Mouse (Mus musculus): ENCODE results near the gene Cenps.
A peak's percentile ranks its signal among the peaks of the same experiment; 100 is the strongest.

The Cenps gene

DNA sequence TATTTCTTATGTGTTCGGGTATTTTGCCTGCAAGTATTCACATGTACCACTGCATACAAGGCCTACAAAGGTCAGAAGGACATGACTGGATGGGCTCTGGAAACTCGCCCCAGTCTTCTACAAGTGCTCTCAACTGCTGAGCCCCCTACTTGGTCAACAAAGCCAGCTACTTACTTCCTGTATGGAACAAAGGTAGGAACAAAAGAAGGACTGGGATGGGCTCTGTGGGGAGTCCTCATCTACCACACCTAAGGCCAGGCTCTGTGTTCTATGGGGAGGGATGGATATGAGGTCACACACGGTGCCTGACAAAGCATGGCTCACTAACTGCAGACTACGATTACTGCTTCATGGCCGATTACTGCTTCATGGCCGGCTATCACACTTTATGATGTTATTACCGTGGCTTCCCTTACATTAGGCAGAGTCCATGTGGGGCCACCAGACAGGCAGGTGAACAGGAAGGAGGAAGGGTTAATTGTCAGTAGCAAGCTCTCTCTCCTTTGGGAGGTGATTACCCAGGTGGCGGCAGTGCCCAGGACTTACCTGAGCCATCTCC lies 20.1 kb upstream of the Cenps start:
- no peak for DNase-seq (ENCODE audit: low spot score)

- peak; percentile 31 for DNase-seq (ENCODE audit: low spot score)
These were observed 18.3 kb upstream of the Cenps start for GRCm38 (mm10) chr4:149155711-149156110.

- DNase-seq (ENCODE audit: low spot score), result no peak
These were observed 17.4 kb upstream of the Cenps start for GRCm38 (mm10) chr4:149154859-149155258.

GRCm38 (mm10) chr4:149150721-149151120 lies 13.3 kb upstream of the Cenps start:
- no peak for DNase-seq (ENCODE audit: low spot score)

DNA sequence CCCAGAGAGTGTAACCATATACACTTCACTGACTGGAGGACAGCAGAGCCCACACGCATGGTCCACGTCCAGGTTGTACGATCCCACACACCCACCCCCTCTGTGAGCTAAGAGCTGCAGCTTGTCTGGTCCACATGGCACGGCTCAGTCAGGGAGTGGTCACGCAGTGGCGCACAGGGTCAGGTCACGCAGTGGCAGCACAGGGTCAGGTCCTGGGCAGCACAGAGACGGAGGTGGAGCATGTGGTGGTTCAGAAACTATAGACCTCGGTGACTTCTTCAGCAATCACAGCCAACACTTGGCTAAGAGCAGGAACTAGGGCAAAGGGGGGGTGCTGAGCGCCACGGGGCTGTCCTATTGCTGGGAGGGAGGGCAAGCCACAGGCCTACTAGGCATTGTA lies 12.8 kb upstream of the Cenps start:
- peak; percentile 47 for DNase-seq (ENCODE audit: low spot score)

DNA sequence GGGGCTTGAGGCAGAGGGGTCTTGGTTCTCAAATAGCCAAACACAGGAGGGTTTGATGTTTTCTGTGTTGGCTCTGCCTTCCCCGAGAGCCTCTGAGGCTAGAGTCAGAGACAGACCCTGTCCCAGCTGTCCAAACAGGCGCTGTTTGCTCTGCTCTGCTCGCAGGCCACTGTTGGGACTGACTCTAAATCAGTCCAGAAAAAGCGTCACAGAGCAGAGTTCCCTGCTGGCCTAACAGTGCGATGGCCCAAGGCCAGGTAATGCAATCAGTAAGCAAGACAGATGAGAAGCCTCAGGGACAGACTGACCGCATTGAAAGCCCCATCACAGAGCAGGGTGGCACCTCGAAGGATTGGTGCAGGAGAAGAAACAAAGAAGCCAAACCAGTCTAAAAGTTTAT lies 12.2 kb upstream of the Cenps start:
- DNase-seq (ENCODE audit: low spot score), result peak; percentile 53

DNA sequence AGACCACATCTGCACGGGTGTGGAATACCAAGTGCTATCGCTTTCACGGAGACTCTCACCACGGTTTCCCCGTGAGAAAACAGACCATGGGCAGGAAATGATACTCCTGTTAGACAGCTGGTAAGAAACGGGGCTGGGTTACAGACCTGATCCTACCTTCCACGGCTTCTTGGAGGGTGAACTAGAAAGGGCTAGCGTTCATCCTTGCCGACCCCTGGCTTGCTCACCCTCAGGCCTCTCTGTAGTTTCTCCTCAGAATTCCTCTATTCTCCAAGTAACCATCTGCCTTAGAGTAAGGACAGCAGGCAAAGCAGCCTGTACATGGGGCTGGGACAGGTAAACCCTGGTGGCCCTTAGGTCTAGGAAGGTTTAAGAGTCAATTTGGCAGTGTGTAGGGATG lies 11.8 kb upstream of the Cenps start:
- no peak for DNase-seq (ENCODE audit: low spot score)

DNA sequence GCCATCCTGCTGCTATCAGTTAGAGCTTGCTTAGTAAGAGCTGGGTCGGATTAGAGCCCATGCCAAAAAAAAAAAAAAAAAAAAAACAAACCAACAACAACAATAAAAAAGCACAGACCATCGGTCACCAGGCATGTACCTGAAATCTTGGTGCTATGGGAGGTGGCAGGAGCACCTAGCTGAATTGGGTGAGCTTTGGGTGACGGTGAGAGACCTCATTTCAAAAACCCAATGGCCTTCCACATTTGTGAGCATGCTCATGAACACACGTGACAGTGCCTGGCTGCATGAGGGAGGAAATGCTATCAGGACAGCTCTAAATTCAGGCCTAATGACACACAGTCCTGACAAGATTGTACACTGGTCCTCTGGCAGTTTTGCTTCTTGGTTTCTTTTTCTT lies 10.7 kb upstream of the Cenps start:
- no peak for DNase-seq (ENCODE audit: low spot score)

- no peak for DNase-seq (ENCODE audit: low spot score)
These were observed 10.1 kb upstream of the Cenps start for GRCm38 (mm10) chr4:149147528-149147927.

- no peak for DNase-seq (ENCODE audit: low spot score)
These were observed 7.7 kb upstream of the Cenps start for GRCm38 (mm10) chr4:149145151-149145550.

DNA sequence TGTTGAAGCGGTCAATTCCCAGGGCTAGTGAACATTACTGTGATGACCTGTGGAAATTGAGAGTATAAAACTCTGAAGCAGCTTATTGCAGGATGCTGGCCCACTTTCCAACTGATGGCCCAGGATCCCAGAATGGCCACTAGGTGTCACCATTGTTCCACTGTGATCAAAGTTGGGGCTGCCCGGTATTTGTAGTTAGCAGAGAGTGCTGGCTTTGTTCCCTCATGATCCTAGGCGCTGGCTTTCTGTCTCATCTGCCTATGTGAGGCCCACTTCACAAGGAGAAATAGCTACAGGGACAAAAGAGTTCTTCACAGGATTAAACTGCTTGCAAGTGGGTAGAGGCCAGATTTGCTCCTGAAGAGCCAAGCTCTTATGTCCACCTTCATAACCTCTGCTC lies 7.0 kb upstream of the Cenps start:
- peak; percentile 87 for DNase-seq (ENCODE audit: low spot score)

DNA sequence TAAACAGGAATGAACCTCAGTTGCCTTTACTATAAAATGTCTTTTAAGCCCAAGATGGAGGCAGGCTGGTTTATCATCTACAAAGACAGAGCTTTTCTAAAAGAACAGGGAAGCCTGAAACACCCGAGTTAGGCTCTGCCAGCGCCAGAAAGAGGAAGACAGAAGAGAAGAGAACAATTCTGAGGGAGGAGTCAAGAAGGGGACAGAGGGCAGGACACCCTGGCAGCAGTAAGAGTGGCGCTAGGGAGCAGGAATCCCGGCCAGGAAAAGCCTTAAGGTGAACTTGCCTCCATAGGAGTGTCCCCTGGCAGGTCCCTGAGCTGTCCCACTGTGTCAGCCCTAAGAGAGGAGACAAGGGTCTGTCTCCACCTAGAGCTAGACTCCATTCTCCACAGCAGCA lies 6.2 kb upstream of the Cenps start:
- DNase-seq (ENCODE audit: low spot score), result no peak

DNA sequence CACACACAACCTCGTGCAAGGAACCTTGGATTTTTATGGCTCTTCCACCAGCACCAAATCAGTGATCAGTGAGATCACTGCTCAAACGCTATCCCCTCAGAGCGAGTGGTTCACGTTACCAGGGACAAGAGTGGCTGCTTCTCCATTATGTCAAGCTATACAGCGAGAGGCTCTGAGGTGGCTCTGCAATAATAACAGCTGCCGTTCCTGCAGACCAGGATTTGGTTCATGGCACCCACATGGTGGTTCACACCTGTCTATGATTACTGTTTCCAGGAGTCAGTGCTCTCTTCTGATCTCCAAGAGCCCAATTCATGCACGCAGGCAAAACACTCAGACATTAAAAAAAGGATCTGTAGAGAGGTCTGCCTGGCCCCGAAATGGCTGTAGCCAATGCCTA lies 1.1 kb upstream of the Cenps start:
- no peak for DNase-seq (ENCODE audit: low spot score)

- DNase-seq (ENCODE audit: low spot score), result no peak
These were observed 1.1 kb downstream of the Cenps start for GRCm38 (mm10) chr4:149136116-149136850.

DNA sequence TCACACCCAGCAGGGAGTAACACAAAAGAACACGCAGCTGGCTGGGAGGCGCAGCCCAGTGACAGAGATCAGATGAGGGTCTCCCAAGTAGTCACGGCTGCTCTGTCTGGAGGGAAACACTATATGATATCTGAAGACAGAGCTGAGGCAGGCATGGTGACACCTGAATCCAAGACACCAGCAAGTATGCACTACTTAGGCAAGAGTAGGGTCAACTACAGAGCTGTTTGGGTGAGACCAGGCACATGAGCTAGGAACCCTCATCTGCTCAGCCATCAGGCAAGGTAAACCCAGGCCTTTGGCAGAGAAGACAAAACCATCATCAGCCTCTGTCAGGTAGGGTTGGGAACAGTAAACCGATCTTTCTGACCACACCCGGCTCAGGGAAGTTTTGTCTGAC lies 4.0 kb downstream of the Cenps start:
- no peak for DNase-seq (ENCODE audit: low spot score)

- DNase-seq (ENCODE audit: low spot score), result no peak
These were observed 5.5 kb downstream of the Cenps start for GRCm38 (mm10) chr4:149131789-149132565.

- no peak for DNase-seq (ENCODE audit: low spot score)
These were observed 6.2 kb downstream of the Cenps start for GRCm38 (mm10) chr4:149131021-149131752.

DNA sequence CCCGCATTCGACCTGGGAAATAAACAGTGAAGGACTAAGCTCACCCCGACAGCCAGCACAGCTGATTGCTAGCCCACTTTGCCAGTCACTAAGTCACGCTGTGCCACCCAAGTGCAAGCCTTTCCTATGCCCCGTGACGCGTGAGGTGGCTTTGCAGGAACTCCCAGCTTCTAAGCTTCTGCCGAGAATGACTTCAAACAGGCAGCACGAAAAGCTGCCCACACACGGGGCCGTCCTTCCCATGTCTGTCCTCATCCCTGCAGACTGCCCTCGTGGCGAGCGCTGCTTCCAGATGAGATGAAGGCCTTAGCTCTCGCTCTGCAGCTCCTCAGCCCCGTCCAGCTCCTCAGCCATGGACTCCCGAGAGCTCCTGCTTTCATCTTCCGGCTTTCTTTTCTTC lies 9.0 kb downstream of the Cenps start:
- no peak for DNase-seq (ENCODE audit: low spot score)

DNA sequence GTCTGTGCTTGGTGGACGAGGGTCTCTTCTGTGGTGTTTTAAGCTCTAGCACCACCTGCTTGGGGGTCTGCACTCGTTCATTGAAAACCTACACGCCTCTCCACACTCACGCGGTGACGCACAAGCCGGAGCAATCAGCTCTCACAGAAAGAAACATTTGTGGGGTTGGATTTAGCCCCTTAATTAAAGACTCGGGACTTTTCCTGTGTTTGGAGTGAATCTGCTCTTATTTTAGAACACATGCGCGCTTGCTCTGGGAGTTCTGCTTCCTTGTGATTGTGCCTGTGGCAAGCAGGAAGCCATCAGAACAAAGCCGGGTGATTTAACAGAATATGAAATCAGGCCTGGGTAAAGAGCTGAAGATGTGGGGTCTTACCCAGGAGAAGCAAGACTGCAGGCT lies 10.8 kb downstream of the Cenps start, which contains the start of gene Cort:
Gene Cort (minus strand): TSS at position 101 of the 400 bp plus-strand sequence.
- no peak for DNase-seq (ENCODE audit: low spot score)

- DNase-seq (ENCODE audit: low spot score), result no peak
These were observed 11.3 kb downstream of the Cenps start for GRCm38 (mm10) chr4:149126115-149126509.

DNA sequence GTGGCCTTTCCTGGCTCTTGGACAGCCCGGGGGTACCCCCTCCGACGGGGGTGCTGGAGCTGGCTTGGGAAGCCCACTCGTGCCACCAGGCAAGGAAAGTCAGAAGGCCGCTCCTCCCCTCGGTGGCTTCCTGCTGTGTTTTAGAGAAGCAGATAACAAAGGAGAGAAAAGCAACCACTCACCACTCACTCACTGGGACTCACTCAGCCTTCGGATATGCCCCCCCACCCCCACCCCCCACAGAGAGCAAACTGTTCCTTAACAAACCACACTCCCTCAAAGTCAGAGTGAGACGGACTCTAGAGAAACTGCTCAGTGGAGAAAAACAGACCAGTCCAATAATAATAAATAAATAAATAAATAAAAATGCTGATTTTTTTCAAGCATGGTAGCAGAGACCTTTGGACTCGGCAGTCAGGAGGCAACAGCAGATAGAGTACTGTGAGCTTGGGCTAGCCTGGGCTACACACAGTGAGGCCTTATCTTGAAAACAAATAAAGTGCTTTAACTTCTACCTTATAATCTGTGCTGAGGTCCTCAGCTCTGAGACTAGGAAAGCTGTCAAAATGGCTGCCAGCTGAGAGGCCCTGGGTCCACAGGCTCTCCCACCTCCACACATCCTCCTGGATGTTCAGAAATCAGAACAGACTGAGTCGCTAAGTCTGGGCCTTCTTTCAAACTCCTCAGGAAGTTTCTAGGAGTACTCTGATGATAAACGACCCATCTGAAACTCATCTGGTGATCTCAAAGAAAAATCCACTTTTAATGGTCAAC lies 11.9 kb downstream of the Cenps start:
- DNase-seq (ENCODE audit: low spot score), result no peak

GRCm38 (mm10) chr4:149123432-149123831 lies 14.0 kb downstream of the Cenps start:
- DNase-seq (ENCODE audit: low spot score), result no peak

Measured in adipocyte (in vitro differentiated cells).